ENCODE assay signal across 9 mouse cellular contexts in genomic region chr7:64052400-64052799, GRCm38 (mm10).
A peak's percentile ranks its signal among the peaks of the same experiment; 100 is the strongest.
DNase-seq lines count a peak whose midpoint lies in the region; ATAC-seq lines count a peak whose summit lies in the region.
"Had no signal": no experiment of that assay in that cellular context is flagged by ENCODE, and none has a peak within 500 bp of the region (broad histone marks: within the 10 kb centered on the region; RNA-seq: fewer than 3 reads in every experiment).

No protein-coding gene starts in this region.

- H3K4me2 ChIP-seq in forebrain, embryonic 16.5 days (ENCODE audit: low read length): no peak overlapping the region
- H3K4me2 ChIP-seq: hindbrain, embryonic 15.5 days had no signal

- no peaks in the 10 kb centered on the region for H3K27me3 ChIP-seq in forebrain, embryonic 16.5 days (replicated peaks; ENCODE audit: control insufficient read depth, insufficient read depth, low read length)
- H3K27me3 ChIP-seq: hindbrain, embryonic 15.5 days had no signal

- no peaks in the 10 kb centered on the region for H3K9me3 ChIP-seq in forebrain, embryonic 16.5 days (ENCODE audit: control insufficient read depth, low read length)
- H3K9me3 ChIP-seq: hindbrain, embryonic 15.5 days had no signal

- DNase-seq in cerebellum, adult 11 months: peak; percentile 55
- DNase-seq in lung, postnatal 36 days: peak; percentile 39
- DNase-seq in lung, postnatal 25 days (ENCODE audit: low spot score): no peak
- DNase-seq in layer of hippocampus, postnatal 36 days: peak; percentile 56 to 57
- DNase-seq in spleen, adult 12 weeks (ENCODE audit: low spot score): no peak
- DNase-seq in retina, postnatal 1 day: no peak

- WGBS in forebrain, embryonic 16.5 days: 48% methylated on average over 9 of the region's 9 CpGs

- no peak for ATAC-seq in cerebellum, adult (ENCODE audit: insufficient number of reproducible peaks, low FRiP score, low TSS enrichment)
- ATAC-seq in forebrain, embryonic 16.5 days: peak; percentile 68

- no peak overlapping the region for H3K9ac ChIP-seq in forebrain, embryonic 16.5 days (replicated peaks; ENCODE audit: low read depth, low read length)
- H3K9ac ChIP-seq: hindbrain, embryonic 15.5 days had no signal

- H3K36me3 ChIP-seq in forebrain, embryonic 16.5 days (ENCODE audit: control insufficient read depth, insufficient read depth): no peaks in the 10 kb centered on the region
- H3K36me3 ChIP-seq: hindbrain, embryonic 15.5 days had no signal

- H3K4me3 ChIP-seq in forebrain, embryonic 16.5 days (replicated peaks; ENCODE audit: low read length): no peak overlapping the region
- H3K4me3 ChIP-seq: hindbrain, embryonic 15.5 days had no signal

- H3K4me1 ChIP-seq in forebrain, embryonic 16.5 days (replicated peaks; ENCODE audit: control insufficient read depth, insufficient read depth, low read length): peaks cover 22% of the 10 kb centered on the region

- no peak overlapping the region for H3K27ac ChIP-seq in forebrain, embryonic 16.5 days (ENCODE audit: low read length)
- H3K27ac ChIP-seq: hindbrain, embryonic 15.5 days had no signal

Comparison
In these comparisons a context has a peak if more than half of its experiments do, and no peak if none do; other contexts are left out.
1. DNase-seq: peak in cerebellum, adult 11 months (single experiment), lung, postnatal 36 days (single experiment) and layer of hippocampus, postnatal 36 days (2 of 2); none in lung, postnatal 25 days (single experiment), spleen, adult 12 weeks (single experiment) and retina, postnatal 1 day (single experiment).